Mouse (Mus musculus): ENCODE data around the gene Cd38. TPM values are rescaled to one million over a fixed set of nuclear protein-coding genes. Genes with fewer than 3 reads are reported as not detected.

The Cd38 gene
- total RNA-seq, 1 experiment, result 11.2 TPM

GRCm38 (mm10) chr5:43836590-43836989 is 31.8 kb upstream of the Cd38 start:
- Histone ChIP-seq H3K9me3 (ENCODE audit: control insufficient read depth, insufficient read depth, low read depth, low read length) (peaks cover 14% of the 10 kb centered on the region), H3K36me3 (ENCODE audit: control insufficient read depth, insufficient read depth, low read length, poor library complexity, severe bottlenecking) (no peaks in the 10 kb centered on the region; the same call in 1 of the 2 replicates), H3K4me3 (ENCODE audit: insufficient read depth in 1 of 2, low read depth in 1 of 2, low read length in 2 of 2, poor library complexity in 1 of 2, severe bottlenecking in 1 of 2) (no peak overlapping the region), H3K9ac (ENCODE audit: insufficient read depth, low read depth, low read length, poor library complexity, severe bottlenecking) (no peak overlapping the region), H3K4me1 (ENCODE audit: control insufficient read depth in 2 of 2, insufficient read depth in 2 of 2, low read length in 2 of 2, poor library complexity in 1 of 2) (no peaks in the 10 kb centered on the region), H3K27ac (ENCODE audit: insufficient read depth, low read depth, low read length, poor library complexity, severe bottlenecking) (no peak overlapping the region)
- in situ Hi-C loops (cut with MboI; ENCODE audit: low sequenced_read_pairs in 2 of 2, unreplicated experiment in 2 of 2), result no loop called here
- DNase-seq (ENCODE audit: low read depth, low spot score), result no peak
- no peak for TF ChIP-seq ZNF384 (IDR thresholded peaks at IDR 0.05; ENCODE audit: low read depth, low read length)
- no peak for TF ChIP-seq MAFK (IDR thresholded peaks at IDR 0.05; ENCODE audit: insufficient read depth, low read depth, low read length)
- no peak for TF ChIP-seq ZC3H11A (IDR thresholded peaks at IDR 0.05; ENCODE audit: borderline replicate concordance, low read depth, low read length)
- TF ChIP-seq CHD2 (IDR thresholded peaks at IDR 0.05; ENCODE audit: low read depth, low read length), result no peak
- TF ChIP-seq HCFC1 (IDR thresholded peaks at IDR 0.05; ENCODE audit: borderline replicate concordance, insufficient read depth, low read length), result no peak

DNA sequence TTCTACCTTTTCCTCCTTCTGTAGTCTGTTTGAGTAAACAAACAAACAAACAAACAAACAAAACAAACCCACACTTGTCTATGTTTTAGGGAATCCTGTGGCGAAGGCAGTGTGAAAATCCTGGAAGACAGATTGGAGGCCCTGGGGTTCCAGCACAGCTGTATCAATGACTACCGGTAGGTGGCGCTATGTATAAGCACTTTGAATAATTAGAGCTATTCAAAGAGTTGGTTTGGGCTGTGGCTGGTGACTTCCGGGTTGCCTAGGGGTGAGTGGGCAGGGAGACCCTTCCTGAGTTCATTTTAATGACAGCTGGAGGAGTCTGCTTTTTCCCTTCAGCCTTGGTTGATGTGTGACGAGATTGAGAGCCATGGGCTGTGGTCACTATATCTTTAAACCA is 31.0 kb upstream of the Cd38 start:
- Histone ChIP-seq H3K9ac (ENCODE audit: insufficient read depth, low read depth, low read length, poor library complexity, severe bottlenecking) (no peak overlapping the region), H3K36me3 (ENCODE audit: control insufficient read depth, insufficient read depth, low read length, poor library complexity, severe bottlenecking) (no peaks in the 10 kb centered on the region; the same call in 1 of the 2 replicates), H3K9me3 (ENCODE audit: control insufficient read depth, insufficient read depth, low read depth, low read length) (peaks cover 14% of the 10 kb centered on the region), H3K27ac (ENCODE audit: insufficient read depth, low read depth, low read length, poor library complexity, severe bottlenecking) (no peak overlapping the region), H3K4me3 (ENCODE audit: insufficient read depth in 1 of 2, low read depth in 1 of 2, low read length in 2 of 2, poor library complexity in 1 of 2, severe bottlenecking in 1 of 2) (no peak overlapping the region), H3K4me1 (ENCODE audit: control insufficient read depth in 2 of 2, insufficient read depth in 2 of 2, low read length in 2 of 2, poor library complexity in 1 of 2) (no peaks in the 10 kb centered on the region)
- in situ Hi-C loops (cut with MboI; ENCODE audit: low sequenced_read_pairs in 2 of 2, unreplicated experiment in 2 of 2), result no loop called here
- DNase-seq (ENCODE audit: low read depth, low spot score), result no peak
- TF ChIP-seq ZC3H11A (IDR thresholded peaks at IDR 0.05; ENCODE audit: borderline replicate concordance, low read depth, low read length) (no peak), ZNF384 (IDR thresholded peaks at IDR 0.05; ENCODE audit: low read depth, low read length) (no peak), CHD2 (IDR thresholded peaks at IDR 0.05; ENCODE audit: low read depth, low read length) (no peak), HCFC1 (IDR thresholded peaks at IDR 0.05; ENCODE audit: borderline replicate concordance, insufficient read depth, low read length) (no peak), MAFK (IDR thresholded peaks at IDR 0.05; ENCODE audit: insufficient read depth, low read depth, low read length) (no peak)

DNA sequence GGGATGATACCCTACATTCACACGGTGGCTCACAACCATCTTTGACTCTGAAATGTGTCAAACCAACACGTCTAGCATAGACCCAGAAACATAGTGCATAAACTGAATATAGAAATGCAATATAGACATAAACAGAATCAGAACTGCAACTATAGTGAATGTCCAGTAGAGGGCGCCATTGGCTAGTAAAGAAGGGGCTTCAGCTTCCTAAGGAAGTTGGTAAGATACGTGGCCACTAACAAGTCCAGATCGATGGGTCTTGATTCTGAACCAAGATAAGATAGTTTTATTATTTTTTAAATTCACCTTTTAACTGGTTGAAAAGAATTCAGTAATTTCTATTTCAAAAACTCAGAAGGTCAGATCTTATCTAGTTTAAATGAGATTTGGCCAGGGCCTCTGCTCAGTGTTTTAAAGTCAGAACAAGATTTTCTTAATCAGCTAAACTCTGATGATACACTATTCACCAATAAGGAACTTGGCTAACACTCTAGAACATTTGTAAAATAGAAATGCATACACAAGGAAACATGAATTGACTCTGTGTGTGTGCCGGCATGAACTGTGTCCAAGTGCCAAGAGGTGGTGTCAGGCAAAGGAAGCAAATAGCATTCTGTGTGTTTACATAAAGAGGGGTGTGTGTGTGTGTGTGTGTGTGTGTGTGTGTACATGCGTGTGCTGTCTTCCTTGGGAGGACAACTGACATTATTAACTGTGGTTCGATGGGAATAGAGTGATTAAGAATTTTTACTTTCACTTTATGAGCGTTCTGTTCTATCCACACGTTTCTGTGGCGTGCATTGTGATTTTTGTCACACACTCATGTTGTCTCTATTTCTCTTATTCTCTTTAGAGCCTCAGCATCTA is 27.0 kb upstream of the Cd38 start:
- in situ Hi-C loops (cut with MboI; ENCODE audit: low sequenced_read_pairs in 2 of 2, unreplicated experiment in 2 of 2), result loop anchor here in 1 of 2 experiments (5.0 kb wide), 1 partner anchor 51 kb away; no protein-coding TSS in a partner anchor
- H3K9me3 ChIP-seq (ENCODE audit: control insufficient read depth, insufficient read depth, low read depth, low read length), result peaks cover 9% of the 10 kb centered on the region
- H3K4me3 ChIP-seq (ENCODE audit: insufficient read depth in 1 of 2, low read depth in 1 of 2, low read length in 2 of 2, poor library complexity in 1 of 2, severe bottlenecking in 1 of 2), result no peak overlapping the region
- no peak overlapping the region for H3K27ac ChIP-seq (ENCODE audit: insufficient read depth, low read depth, low read length, poor library complexity, severe bottlenecking)
- no peak for DNase-seq (ENCODE audit: low read depth, low spot score)
- H3K36me3 ChIP-seq (ENCODE audit: control insufficient read depth, insufficient read depth, low read length, poor library complexity, severe bottlenecking), result no peaks in the 10 kb centered on the region; the same call in 1 of the 2 replicates
- H3K9ac ChIP-seq (ENCODE audit: insufficient read depth, low read depth, low read length, poor library complexity, severe bottlenecking), result no peak overlapping the region
- H3K4me1 ChIP-seq (ENCODE audit: control insufficient read depth in 2 of 2, insufficient read depth in 2 of 2, low read length in 2 of 2, poor library complexity in 1 of 2), result 0 out of 4 replicates have a peak, but pooled peaks cover 0 to 2% of the 10 kb centered on the region in 2 experiments
- TF ChIP-seq HCFC1 (IDR thresholded peaks at IDR 0.05; ENCODE audit: borderline replicate concordance, insufficient read depth, low read length), result no peak
- peak; percentile 56 for TF ChIP-seq MAFK (IDR thresholded peaks at IDR 0.05; ENCODE audit: insufficient read depth, low read depth, low read length)
- peak; percentile 72; the same call in 1 of the 2 replicates for TF ChIP-seq ZC3H11A (IDR thresholded peaks at IDR 0.05; ENCODE audit: borderline replicate concordance, low read depth, low read length)
- TF ChIP-seq CHD2 (IDR thresholded peaks at IDR 0.05; ENCODE audit: low read depth, low read length), result no peak
- no peak for TF ChIP-seq ZNF384 (IDR thresholded peaks at IDR 0.05; ENCODE audit: low read depth, low read length)

DNA sequence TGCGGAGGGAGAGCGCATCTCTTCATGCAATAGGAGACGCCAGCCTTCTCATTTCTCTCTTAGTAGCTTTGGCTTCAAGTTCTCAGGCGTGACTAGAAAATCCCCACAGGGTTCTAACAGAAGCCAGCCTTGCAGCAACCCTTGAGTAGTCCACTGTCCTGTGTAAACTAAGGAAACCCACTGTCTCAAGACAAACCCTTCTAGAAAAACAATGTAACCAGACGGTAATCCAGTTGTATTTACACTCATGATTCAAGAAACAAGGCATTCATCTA is 26.4 kb upstream of the Cd38 start:
- H3K4me1 ChIP-seq (ENCODE audit: control insufficient read depth in 2 of 2, insufficient read depth in 2 of 2, low read length in 2 of 2, poor library complexity in 1 of 2), result 0 out of 4 replicates have a peak, but pooled peaks cover 0 to 2% of the 10 kb centered on the region in 2 experiments
- TF ChIP-seq ZNF384 (IDR thresholded peaks at IDR 0.05; ENCODE audit: low read depth, low read length), result no peak
- TF ChIP-seq CHD2 (IDR thresholded peaks at IDR 0.05; ENCODE audit: low read depth, low read length), result no peak
- no peak for TF ChIP-seq ZC3H11A (IDR thresholded peaks at IDR 0.05; ENCODE audit: borderline replicate concordance, low read depth, low read length)
- TF ChIP-seq MAFK (IDR thresholded peaks at IDR 0.05; ENCODE audit: insufficient read depth, low read depth, low read length), result no peak
- no peak for TF ChIP-seq HCFC1 (IDR thresholded peaks at IDR 0.05; ENCODE audit: borderline replicate concordance, insufficient read depth, low read length)
- DNase-seq (ENCODE audit: low read depth, low spot score), result no peak
- H3K9ac ChIP-seq (ENCODE audit: insufficient read depth, low read depth, low read length, poor library complexity, severe bottlenecking), result no peak overlapping the region
- in situ Hi-C loops (cut with MboI; ENCODE audit: low sequenced_read_pairs in 2 of 2, unreplicated experiment in 2 of 2), result loop anchor here in 1 of 2 experiments (5.0 kb wide), 1 partner anchor 50 kb away; no protein-coding TSS in a partner anchor
- H3K9me3 ChIP-seq (ENCODE audit: control insufficient read depth, insufficient read depth, low read depth, low read length), result peaks cover 7% of the 10 kb centered on the region; the same call in 1 of the 2 replicates
- no peak overlapping the region for H3K27ac ChIP-seq (ENCODE audit: insufficient read depth, low read depth, low read length, poor library complexity, severe bottlenecking)
- no peak overlapping the region for H3K4me3 ChIP-seq (ENCODE audit: insufficient read depth in 1 of 2, low read depth in 1 of 2, low read length in 2 of 2, poor library complexity in 1 of 2, severe bottlenecking in 1 of 2)
- no peaks in the 10 kb centered on the region for H3K36me3 ChIP-seq (ENCODE audit: control insufficient read depth, insufficient read depth, low read length, poor library complexity, severe bottlenecking)
